Mouse (Mus musculus) C2C12 (cell line): ENCODE data around the gene Tor4a. TPM values are rescaled to one million over a fixed set of nuclear protein-coding genes. Genes with fewer than 3 reads are reported as not detected.
A peak's percentile ranks its signal among the peaks of the same experiment; 100 is the strongest.

Experiments
- H3K27me3 ChIP-seq: one replicate; pipeline ENCODE4 v1.6.1; 2011; ENCODE audit not compliant: control insufficient read depth, insufficient read depth, insufficient read length
- H3K36me3 ChIP-seq: one replicate; pipeline ENCODE4 v1.6.1; 2011; ENCODE audit not compliant: control insufficient read depth, insufficient read depth
- H3K4me3 ChIP-seq: one replicate; pipeline ENCODE4 v1.5.1; 2011; ENCODE audit warnings: mild to moderate bottlenecking, control low read depth; ENCODE audit not compliant: poor library complexity, insufficient read depth, severe bottlenecking
- H3K79me2 ChIP-seq: one replicate; pipeline ENCODE4 v1.6.1; 2011; ENCODE audit not compliant: control insufficient read depth, insufficient read depth
- H3K79me3 ChIP-seq: one replicate; pipeline ENCODE4 v1.6.1; 2011; ENCODE audit warnings: low read depth, control low read depth
- H3ac ChIP-seq: one replicate; pipeline ENCODE3; 2011; ENCODE audit warnings: low read depth; ENCODE audit not compliant: control insufficient read depth, insufficient read length
- CEBPB ChIP-seq: IDR thresholded peaks from one replicate; pipeline ENCODE4 v1.6.1; 2011; ENCODE audit warnings: low read depth, mild to moderate bottlenecking, control low read depth, moderate library complexity
- CTCF ChIP-seq: IDR thresholded peaks from one replicate; pipeline ENCODE4 v1.5.1; 2011; ENCODE audit not compliant: control insufficient read depth, insufficient read depth, insufficient read length
- FOSL1 ChIP-seq: IDR thresholded peaks from one replicate; pipeline ENCODE4 v1.8.0; 2011; ENCODE audit warnings: mild to moderate bottlenecking, low read length; ENCODE audit not compliant: poor library complexity, insufficient read depth, severe bottlenecking
- MAX ChIP-seq: IDR thresholded peaks from one replicate; pipeline ENCODE4 v1.6.1; 2011; ENCODE audit warnings: mild to moderate bottlenecking, control low read depth
- MYOD1 ChIP-seq: IDR thresholded peaks from one replicate; pipeline ENCODE4 v1.6.1; 2011; ENCODE audit warnings: low read depth; ENCODE audit not compliant: control insufficient read depth, insufficient read length
- MYOG ChIP-seq: IDR thresholded peaks from one replicate; pipeline ENCODE4 v1.6.1; 2011; ENCODE audit not compliant: control insufficient read depth, insufficient read length; ENCODE audit errors: extremely low read depth
- USF1 ChIP-seq: IDR thresholded peaks from one replicate; pipeline ENCODE4 v1.6.1; 2011; ENCODE audit warnings: low read depth, mild to moderate bottlenecking, control low read depth, moderate library complexity
- polyA plus RNA-seq: library from polyadenylated mRNA; unstranded; fragments of >200 nt; fragmentation: generic; extraction: Trizol; gene quantifications from one replicate; pipeline ENCODE4 v1.2.1, GENCODE M21; 2012; ENCODE audit warnings: missing spikeins

Tor4a gene
- polyA plus RNA-seq, 1 experiment: 15.5 TPM

GRCm38 (mm10) chr2:25224766-25225752 is 28.4 kb upstream of the Tor4a start:
- Histone ChIP-seq H3K79me3 (peaks cover 9% of the 10 kb centered on the region), H3K79me2 (peaks cover 19% of the 10 kb centered on the region), H3K4me3 (peak overlapping the region; percentile 99), H3K27me3 (peaks cover 2% of the 10 kb centered on the region), H3ac (peak overlapping the region; percentile 84), H3K36me3 (peaks cover 24% of the 10 kb centered on the region)
- TF ChIP-seq MAX (no peak), USF1 (no peak), MYOD1 (no peak), CEBPB (no peak), MYOG (no peak), FOSL1 (no peak), CTCF (no peak)

GRCm38 (mm10) chr2:25224492-25224765 is 27.7 kb upstream of the Tor4a start, which contains the start of gene Tubb4b:
Tubb4b (minus strand) TSS chr2:25224702.
- Histone ChIP-seq H3K36me3 (peaks cover 24% of the 10 kb centered on the region), H3K4me3 (peak within 1 kb of the TSS; percentile 99), H3K79me2 (peaks cover 19% of the 10 kb centered on the region), H3ac (peak within 1 kb of the TSS; percentile 89), H3K27me3 (no peaks in the 10 kb centered on the region), H3K79me3 (peaks cover 9% of the 10 kb centered on the region)
- TF ChIP-seq USF1 (no peak), CEBPB (no peak), MYOD1 (no peak), MAX (no peak), FOSL1 (no peak), CTCF (no peak), MYOG (no peak)

GRCm38 (mm10) chr2:25223681-25224491 is 27.2 kb upstream of the Tor4a start:
- no peaks in the 10 kb centered on the region for H3K27me3 ChIP-seq
- peak overlapping the region; percentile 99 for H3K4me3 ChIP-seq

GRCm38 (mm10) chr2:25221331-25221772 is 24.7 kb upstream of the Tor4a start:
- TF ChIP-seq CTCF (no peak), MYOD1 (no peak), MAX (no peak), CEBPB (no peak), FOSL1 (no peak), MYOG (no peak), USF1 (no peak)
- H3ac ChIP-seq: no peak overlapping the region
- no peak overlapping the region for H3K4me3 ChIP-seq
- peaks cover 9% of the 10 kb centered on the region for H3K79me3 ChIP-seq
- no peaks in the 10 kb centered on the region for H3K27me3 ChIP-seq
- H3K36me3 ChIP-seq: peaks cover 24% of the 10 kb centered on the region
- peaks cover 19% of the 10 kb centered on the region for H3K79me2 ChIP-seq

More at GRCm38 (mm10) chr2:25223681-25224491, 27.2 kb upstream of the Tor4a start:
- H3K79me2 ChIP-seq: peaks cover 19% of the 10 kb centered on the region
- TF ChIP-seq MYOD1 (no peak), MAX (peak; percentile 51)
- peaks cover 9% of the 10 kb centered on the region for H3K79me3 ChIP-seq
- H3K36me3 ChIP-seq: peaks cover 24% of the 10 kb centered on the region
- H3ac ChIP-seq: peak overlapping the region; percentile 89

- Histone ChIP-seq H3K79me3 (peaks cover 4% of the 10 kb centered on the region), H3K4me3 (no peak within 1 kb of the TSS), H3ac (no peak within 1 kb of the TSS), H3K27me3 (no peaks in the 10 kb centered on the region), H3K36me3 (peaks cover 19% of the 10 kb centered on the region), H3K79me2 (peaks cover 9% of the 10 kb centered on the region)
- TF ChIP-seq CTCF (no peak), USF1 (no peak)
Observed at GRCm38 (mm10) chr2:25218445-25218844, 21.8 kb upstream of the Tor4a start, which contains the start of gene Fam166a. Fam166a (plus strand) TSS chr2:25218745.
